Mouse (Mus musculus) erythroblast, embryonic 14.5 days (primary cell): ENCODE data around the gene Tbc1d16.
"Not testable (repeated sequence)": the region's sequence is repeated elsewhere in the genome, so short reads cannot be mapped to it uniquely, and the experiment has no call there.

Experiments
- GATA1 ChIP-seq: IDR thresholded peaks from 2 replicates; pipeline ENCODE4 v1.6.1; 2012; ENCODE audit warnings: low read length, inconsistent platforms, mixed read lengths
- TAL1 ChIP-seq: IDR thresholded peaks from 3 replicates; pipeline ENCODE4 v1.6.1; 2012; ENCODE audit warnings: low read length, inconsistent platforms, mixed read lengths

GRCm38 (mm10) chr11:119100355-119100754 lies 127.9 kb downstream of the Tbc1d16 start:
- not testable (repeated sequence) for TF ChIP-seq GATA1, TAL1
